Mouse (Mus musculus) splenic B cell, adult 2 months (primary cell): Measurements from ENCODE around the gene Lrrc1.

ENCODE experiments used
- DNase-seq: peaks from one replicate; pipeline ENCODE4 v3.0.0-alpha.2; 2011; ENCODE audit warnings: low read depth, low spot score
- H3K27me3 ChIP-seq: 2 replicates; pipeline ENCODE4 v1.6.1; 2012; ENCODE audit warnings: mild to moderate bottlenecking, low read length, moderate library complexity, mixed read lengths; ENCODE audit not compliant: control insufficient read depth, poor library complexity, insufficient read depth, severe bottlenecking
- H3K36me3 ChIP-seq: 2 replicates; pipeline ENCODE4 v1.6.1; 2012; ENCODE audit warnings: mild to moderate bottlenecking, low read length, moderate library complexity, mixed read lengths; ENCODE audit not compliant: control insufficient read depth, poor library complexity, insufficient read depth, severe bottlenecking

The Lrrc1 gene

GRCm38 (mm10) chr9:77471646-77472220, 72.9 kb downstream of the Lrrc1 start:
- H3K36me3 ChIP-seq: peaks cover 2% of the 10 kb centered on the region; the same call in 1 of the 2 replicates
- H3K27me3 ChIP-seq: no peaks in the 10 kb centered on the region
- no peak for DNase-seq

- peak; percentile 45 for DNase-seq
- peaks cover 2% of the 10 kb centered on the region; the same call in 1 of the 2 replicates for H3K36me3 ChIP-seq
- H3K27me3 ChIP-seq: no peaks in the 10 kb centered on the region
Measured at GRCm38 (mm10) chr9:77469791-77470607, 74.7 kb downstream of the Lrrc1 start.

- Histone ChIP-seq H3K27me3 (no peaks in the 10 kb centered on the region), H3K36me3 (peaks cover 2% of the 10 kb centered on the region; the same call in 1 of the 2 replicates)
- no peak for DNase-seq
Measured at GRCm38 (mm10) chr9:77466926-77467325, 77.7 kb downstream of the Lrrc1 start.

GRCm38 (mm10) chr9:77465401-77465800, 79.3 kb downstream of the Lrrc1 start:
- Histone ChIP-seq H3K27me3 (no peaks in the 10 kb centered on the region), H3K36me3 (peaks cover 2% of the 10 kb centered on the region; the same call in 1 of the 2 replicates)
- DNase-seq: no peak

- Histone ChIP-seq H3K27me3 (no peaks in the 10 kb centered on the region), H3K36me3 (peaks cover 2% of the 10 kb centered on the region; the same call in 1 of the 2 replicates)
- no peak for DNase-seq
Measured at GRCm38 (mm10) chr9:77463861-77464260, 80.8 kb downstream of the Lrrc1 start.

GRCm38 (mm10) chr9:77463195-77463594, 81.5 kb downstream of the Lrrc1 start:
- DNase-seq: peak; percentile 3
- Histone ChIP-seq H3K36me3 (peaks cover 2% of the 10 kb centered on the region; the same call in 1 of the 2 replicates), H3K27me3 (no peaks in the 10 kb centered on the region)

- DNase-seq: no peak
- H3K27me3 ChIP-seq: no peaks in the 10 kb centered on the region
- H3K36me3 ChIP-seq: no peaks in the 10 kb centered on the region
Measured at GRCm38 (mm10) chr9:77461371-77461915, 83.2 kb downstream of the Lrrc1 start.

- Histone ChIP-seq H3K27me3 (no peaks in the 10 kb centered on the region), H3K36me3 (peaks cover 2% of the 10 kb centered on the region; the same call in 1 of the 2 replicates)
- DNase-seq: no peak
Measured at GRCm38 (mm10) chr9:77460408-77460807, 84.3 kb downstream of the Lrrc1 start.

- no peaks in the 10 kb centered on the region for H3K27me3 ChIP-seq
- DNase-seq: no peak
- H3K36me3 ChIP-seq: peaks cover 2% of the 10 kb centered on the region; the same call in 1 of the 2 replicates
Measured at GRCm38 (mm10) chr9:77459365-77459764, 85.3 kb downstream of the Lrrc1 start.

GRCm38 (mm10) chr9:77456169-77456826, 88.4 kb downstream of the Lrrc1 start:
- peaks cover 2% of the 10 kb centered on the region; the same call in 1 of the 2 replicates for H3K36me3 ChIP-seq
- peak; percentile 18 for DNase-seq
- no peaks in the 10 kb centered on the region for H3K27me3 ChIP-seq

GRCm38 (mm10) chr9:77455439-77456168, 89.1 kb downstream of the Lrrc1 start:
- H3K36me3 ChIP-seq: peaks cover 2% of the 10 kb centered on the region; the same call in 1 of the 2 replicates
- no peak for DNase-seq

GRCm38 (mm10) chr9:77452046-77452807, 92.4 kb downstream of the Lrrc1 start:
- no peak for DNase-seq
- Histone ChIP-seq H3K36me3 (peaks cover 2% of the 10 kb centered on the region; the same call in 1 of the 2 replicates), H3K27me3 (no peaks in the 10 kb centered on the region)

More at GRCm38 (mm10) chr9:77455439-77456168, 89.1 kb downstream of the Lrrc1 start:
- no peaks in the 10 kb centered on the region for H3K27me3 ChIP-seq

- H3K36me3 ChIP-seq: no peaks in the 10 kb centered on the region
- no peak for DNase-seq
- no peaks in the 10 kb centered on the region for H3K27me3 ChIP-seq
Measured at GRCm38 (mm10) chr9:77450447-77450846, 94.2 kb downstream of the Lrrc1 start.
